Mouse (Mus musculus) brain, embryonic 14.5 days (tissue): ENCODE results near the gene Actr8. TPM values are rescaled to one million over a fixed set of nuclear protein-coding genes. Genes with fewer than 3 reads are reported as not detected.

ENCODE experiments used
- DNase-seq: peaks from one replicate; pipeline ENCODE4 v3.0.0-alpha.2; 2011; ENCODE audit warnings: low read depth
- CTCF ChIP-seq: fragments of 200-500 bp; IDR thresholded peaks from 2 replicates; pipeline ENCODE4 v1.5.1; 2012; ENCODE audit warnings: inconsistent platforms, mild to moderate bottlenecking, moderate library complexity, borderline replicate concordance; ENCODE audit not compliant: insufficient read depth, insufficient read length; ENCODE audit errors: extremely low read depth
- POLR2A ChIP-seq: fragments of 200-500 bp; IDR thresholded peaks from 2 replicates; pipeline ENCODE4 v1.6.1; 2012; ENCODE audit warnings: mild to moderate bottlenecking, inconsistent platforms, borderline replicate concordance; ENCODE audit not compliant: poor library complexity, insufficient read depth, insufficient read length, severe bottlenecking; ENCODE audit errors: extremely low read depth
- polyA plus RNA-seq: library from polyadenylated mRNA; depleted of rRNA; stranded (reverse); fragments of >200 nt; gene quantifications from 2 replicates; pipeline ENCODE4 v1.2.3, GENCODE M21; 2012

Gene Actr8
- polyA plus RNA-seq, 1 experiment = 59.5 TPM

- TF ChIP-seq CTCF = no peak
- peak; percentile 34; the same call in 1 of the 2 replicates for TF ChIP-seq POLR2A
- peak; percentile 100 for DNase-seq
These were observed 9.9 kb upstream of the Actr8 start, which contains the start of gene Selenok for GRCm38 (mm10) chr14:29968075-29968821. Gene Selenok (plus strand): TSS chr14:29968308.

- no peak for DNase-seq
- TF ChIP-seq POLR2A (no peak), CTCF (no peak)
These were observed 6.7 kb upstream of the Actr8 start for GRCm38 (mm10) chr14:29971446-29971845.

GRCm38 (mm10) chr14:29971993-29972392, 6.1 kb upstream of the Actr8 start:
- DNase-seq = no peak
- no peak for TF ChIP-seq POLR2A
- no peak for TF ChIP-seq CTCF

- no peak for DNase-seq
- TF ChIP-seq CTCF (no peak), POLR2A (no peak)
These were observed 1.2 kb upstream of the Actr8 start for GRCm38 (mm10) chr14:29976927-29977326.

GRCm38 (mm10) chr14:29980447-29981205, 2.5 kb downstream of the Actr8 start:
- no peak for DNase-seq
- peak; percentile 22; the same call in 1 of the 2 replicates for TF ChIP-seq CTCF
- TF ChIP-seq POLR2A = no peak

GRCm38 (mm10) chr14:29986096-29986495, 8.0 kb downstream of the Actr8 start:
- DNase-seq = no peak
- TF ChIP-seq POLR2A (no peak), CTCF (no peak)

- DNase-seq = no peak
- no peak for TF ChIP-seq POLR2A
- TF ChIP-seq CTCF = no peak
These were observed 9.1 kb downstream of the Actr8 start for GRCm38 (mm10) chr14:29987276-29987675.

GRCm38 (mm10) chr14:29987739-29988138, 9.6 kb downstream of the Actr8 start:
- no peak for DNase-seq
- TF ChIP-seq CTCF (no peak), POLR2A (no peak)

- no peak for DNase-seq
- no peak for TF ChIP-seq POLR2A
These were observed 10.2 kb downstream of the Actr8 start for GRCm38 (mm10) chr14:29988337-29988736.

- TF ChIP-seq POLR2A (no peak), CTCF (no peak)
- DNase-seq = no peak
These were observed 16.8 kb downstream of the Actr8 start for GRCm38 (mm10) chr14:29994976-29995375.

- no peak for DNase-seq
- TF ChIP-seq CTCF (no peak), POLR2A (no peak)
These were observed 18.0 kb downstream of the Actr8 start for GRCm38 (mm10) chr14:29996000-29996751.

GRCm38 (mm10) chr14:29997345-29997744, 19.2 kb downstream of the Actr8 start:
- no peak for DNase-seq
- TF ChIP-seq CTCF (no peak), POLR2A (no peak)
